ENCODE assay signal across 13 mouse cellular contexts in genomic region chr2:84518767-84519166, GRCm38 (mm10). TPM values are rescaled to one million over a fixed set of nuclear protein-coding genes. Genes with fewer than 3 reads are reported as not detected.
DNase-seq lines count a peak whose midpoint lies in the region; ATAC-seq and TF ChIP-seq lines count a peak whose summit lies in the region.
"Had no signal": no experiment of that assay in that cellular context is flagged by ENCODE, and none has a peak within 500 bp of the region (broad histone marks: within the 10 kb centered on the region; RNA-seq: fewer than 3 reads in every experiment).

No protein-coding gene starts in this region.

- no peak overlapping the region for H3K4me3 ChIP-seq in lung, embryonic 14.5 days (ENCODE audit: low read depth, low read length)
- H3K4me3 ChIP-seq in embryonic facial prominence, embryonic 10.5 days: no peak overlapping the region
- 0 out of 2 replicates have a peak overlapping the region, but pooled peaks have one; percentile 20 for H3K4me3 ChIP-seq in heart, embryonic 13.5 days
- no peak overlapping the region for H3K4me3 ChIP-seq in small intestine, adult 2 months (ENCODE audit: low read depth, low read length)
- no peak overlapping the region for H3K4me3 ChIP-seq in forebrain, embryonic 13.5 days
- H3K4me3 ChIP-seq: hindbrain, embryonic 10.5 days; liver, embryonic 15.5 days; neural tube, embryonic 13.5 days had no signal

- ATAC-seq in lung, embryonic 14.5 days (ENCODE audit: insufficient read depth): 0 out of 2 replicates have a peak, but pooled peaks have one; percentile 38
- no peak; the same call in 1 of the 2 replicates for ATAC-seq in heart, embryonic 13.5 days (ENCODE audit: extremely low read depth, insufficient number of reproducible peaks, low FRiP score, low TSS enrichment)
- no peak for ATAC-seq in forebrain, embryonic 13.5 days
- no peak for ATAC-seq in cerebellum, adult (ENCODE audit: insufficient number of reproducible peaks, low FRiP score, low TSS enrichment)

- H3K36me3 ChIP-seq in lung, embryonic 14.5 days (ENCODE audit: insufficient read depth): no peaks in the 10 kb centered on the region
- no peaks in the 10 kb centered on the region for H3K36me3 ChIP-seq in embryonic facial prominence, embryonic 10.5 days (replicated peaks)
- no peaks in the 10 kb centered on the region for H3K36me3 ChIP-seq in heart, embryonic 13.5 days
- no peaks in the 10 kb centered on the region for H3K36me3 ChIP-seq in small intestine, adult 2 months (ENCODE audit: control insufficient read depth, insufficient read depth, low read length)
- H3K36me3 ChIP-seq in forebrain, embryonic 13.5 days (ENCODE audit: poor library complexity, severe bottlenecking): no peaks in the 10 kb centered on the region
- H3K36me3 ChIP-seq: hindbrain, embryonic 10.5 days; liver, embryonic 15.5 days; neural tube, embryonic 13.5 days had no signal

- peak overlapping the region; percentile 90 for H3K27ac ChIP-seq in lung, embryonic 14.5 days (ENCODE audit: low read depth)
- peak overlapping the region; percentile 65; the same call in 1 of the 2 replicates for H3K27ac ChIP-seq in embryonic facial prominence, embryonic 10.5 days (replicated peaks)
- H3K27ac ChIP-seq in heart, embryonic 13.5 days (replicated peaks): peak overlapping the region; percentile 96
- peak overlapping the region; percentile 97; the same call in 1 of the 2 replicates for H3K27ac ChIP-seq in small intestine, adult 2 months (ENCODE audit: insufficient read depth, low read depth, low read length)
- no peak overlapping the region for H3K27ac ChIP-seq in forebrain, embryonic 13.5 days
- H3K27ac ChIP-seq: neural tube, embryonic 13.5 days had no signal

- H3K9me3 ChIP-seq in lung, embryonic 14.5 days (ENCODE audit: low read depth, low read length): no peaks in the 10 kb centered on the region
- H3K9me3 ChIP-seq in embryonic facial prominence, embryonic 10.5 days: 0 out of 2 replicates have a peak, but pooled peaks cover 6% of the 10 kb centered on the region
- 0 out of 2 replicates have a peak, but pooled peaks cover 5% of the 10 kb centered on the region for H3K9me3 ChIP-seq in heart, embryonic 13.5 days
- H3K9me3 ChIP-seq in forebrain, embryonic 13.5 days (replicated peaks): 0 out of 2 replicates have a peak, but pooled peaks cover 4% of the 10 kb centered on the region
- H3K9me3 ChIP-seq: hindbrain, embryonic 10.5 days; liver, embryonic 15.5 days had no signal

- TF ChIP-seq CTCF in lung, embryonic 14.5 days (IDR thresholded peaks at IDR 0.05; ENCODE audit: low read depth): no peak
- TF ChIP-seq CTCF in small intestine, adult 2 months (IDR thresholded peaks at IDR 0.05; ENCODE audit: extremely low read depth, insufficient read length, insufficient replicate concordance, low read depth, low read length): no peak

- H3K27me3 ChIP-seq in lung, embryonic 14.5 days (ENCODE audit: insufficient read depth, low read length): no peaks in the 10 kb centered on the region
- H3K27me3 ChIP-seq in embryonic facial prominence, embryonic 10.5 days (replicated peaks; ENCODE audit: low read depth, poor library complexity, severe bottlenecking): no peaks in the 10 kb centered on the region
- no peaks in the 10 kb centered on the region for H3K27me3 ChIP-seq in heart, embryonic 13.5 days (replicated peaks)
- no peaks in the 10 kb centered on the region for H3K27me3 ChIP-seq in small intestine, adult 2 months (ENCODE audit: control insufficient read depth, insufficient read depth, low read length)
- H3K27me3 ChIP-seq in forebrain, embryonic 13.5 days: no peaks in the 10 kb centered on the region
- H3K27me3 ChIP-seq: liver, embryonic 15.5 days; neural tube, embryonic 13.5 days had no signal

- no peak for TF ChIP-seq POLR2A in small intestine, adult 2 months (IDR thresholded peaks at IDR 0.05; ENCODE audit: low read depth, low read length)

- DNase-seq in lung, embryonic 14.5 days: peak; percentile 50
- no peak for DNase-seq in lung, postnatal 36 days
- no peak for DNase-seq in embryonic facial prominence, embryonic 10.5 days (ENCODE audit: low spot score)
- no peak for DNase-seq in left cerebral cortex, adult 8-10 months (ENCODE audit: low spot score in 2 of 2)
- DNase-seq: midbrain, embryonic 14.5 days; right cerebral cortex, adult 18-20 months had no signal

- peak overlapping the region; percentile 42 for H3K4me2 ChIP-seq in lung, embryonic 14.5 days
- H3K4me2 ChIP-seq in heart, embryonic 13.5 days: peak overlapping the region; percentile 61
- no peak overlapping the region for H3K4me2 ChIP-seq in forebrain, embryonic 13.5 days
- H3K4me2 ChIP-seq: liver, embryonic 15.5 days; neural tube, embryonic 13.5 days had no signal

- H3K9ac ChIP-seq in lung, embryonic 14.5 days: no peak overlapping the region; the same call in 1 of the 2 replicates
- peak overlapping the region; percentile 56; the same call in 1 of the 2 replicates for H3K9ac ChIP-seq in heart, embryonic 13.5 days
- no peak overlapping the region for H3K9ac ChIP-seq in forebrain, embryonic 13.5 days
- H3K9ac ChIP-seq: liver, embryonic 15.5 days; neural tube, embryonic 13.5 days had no signal

- no peaks in the 10 kb centered on the region; the same call in 1 of the 2 replicates for H3K4me1 ChIP-seq in lung, embryonic 14.5 days (ENCODE audit: insufficient read depth)
- peaks cover 17% of the 10 kb centered on the region for H3K4me1 ChIP-seq in embryonic facial prominence, embryonic 10.5 days
- peaks cover 27% of the 10 kb centered on the region for H3K4me1 ChIP-seq in heart, embryonic 13.5 days
- peaks cover 23% of the 10 kb centered on the region; the same call in 1 of the 2 replicates for H3K4me1 ChIP-seq in small intestine, adult 2 months (ENCODE audit: control insufficient read depth, insufficient read depth, insufficient read length, low read length)
- H3K4me1 ChIP-seq in forebrain, embryonic 13.5 days: no peaks in the 10 kb centered on the region
- H3K4me1 ChIP-seq: liver, embryonic 15.5 days; neural tube, embryonic 13.5 days had no signal

- WGBS in lung, embryonic 14.5 days: 52% methylated on average over 5 of the region's 5 CpGs
- WGBS in embryonic facial prominence, embryonic 10.5 days: 42% methylated on average over 5 of the region's 5 CpGs
- 23% methylated on average over 5 of the region's 5 CpGs for WGBS in heart, embryonic 13.5 days
- 26% methylated on average over 5 of the region's 5 CpGs for whole genome bisulfite sequencing in small intestine, adult 2 months
- 62% methylated on average over 5 of the region's 5 CpGs for WGBS in forebrain, embryonic 13.5 days

RNA-seq across cellular contexts. Expression of gene Tfpi, which starts 42.2 kb away (rescaled TPM):
- 63.1 and 66.3 TPM in 2 replicates for polyA plus RNA-seq in lung, embryonic 14.5 days (2014; fragmentation: Nextera tagmentation; extraction: Ambion mirVana)
- 13.8 and 14.5 TPM in 2 replicates for polyA plus RNA-seq in embryonic facial prominence, embryonic 10.5 days (2016; fragmentation: Nextera tagmentation; extraction: Ambion mirVana)
- 72.0 and 80.3 TPM in 2 replicates for polyA plus RNA-seq in heart, embryonic 13.5 days (2015; fragmentation: Nextera tagmentation; extraction: Ambion mirVana)
- 0.44 and 0.81 TPM in 2 replicates for polyA plus RNA-seq in small intestine, adult 2 months (2012; rRNA removed)
- polyA plus RNA-seq in forebrain, embryonic 13.5 days (2015; fragmentation: Nextera tagmentation; extraction: Ambion mirVana): 8.5 and 9.7 TPM in 2 replicates
- 1 to 10 TPM; 4.3 to 5.0 (median 4.3) TPM for total RNA-seq in left cerebral cortex, adult 8-10 months (2022)
